8 mouse cellular contexts compared by ENCODE assay signal in genomic region chr6:117879408-117880115, GRCm38 (mm10). TPM values are rescaled to one million over a fixed set of nuclear protein-coding genes. Genes with fewer than 3 reads are reported as not detected.
DNase-seq lines count a peak whose midpoint lies in the region; ATAC-seq lines count a peak whose summit lies in the region.

No protein-coding gene starts in this region.

- H3K4me2 ChIP-seq in heart, embryonic 14.5 days (ENCODE audit: low read length): peak overlapping the region; percentile 72
- peak overlapping the region; percentile 85 for H3K4me2 ChIP-seq in liver, embryonic 13.5 days
- peak overlapping the region; percentile 66 for H3K4me2 ChIP-seq in stomach, embryonic 16.5 days (ENCODE audit: low read depth, low read length)

- DNase-seq in c-Kit-negative CD71-positive TER-119-positive erythroid progenitor cells, embryonic 14.5 days (ENCODE audit: low read depth, low spot score): peak; percentile 99
- peak; percentile 93 for DNase-seq in fibroblast of lung, adult 2 months (ENCODE audit: low read depth)
- peak; percentile 99 for DNase-seq in kidney, postnatal 14 days
- peak; percentile 98 for DNase-seq in liver, embryonic 13.5 days
- peak; percentile 100 for DNase-seq in neural tube, embryonic 10.5 days (ENCODE audit: extremely low spot score, low spot score)

- H3K27me3 ChIP-seq in heart, embryonic 14.5 days (ENCODE audit: control insufficient read depth, insufficient read depth, low read length): no peaks in the 10 kb centered on the region
- no peaks in the 10 kb centered on the region for H3K27me3 ChIP-seq in liver, embryonic 13.5 days
- H3K27me3 ChIP-seq in stomach, embryonic 16.5 days (ENCODE audit: control insufficient read depth, insufficient read depth, low read length): no peaks in the 10 kb centered on the region

- ATAC-seq in CD4-positive, CD25-positive, alpha-beta regulatory T cell, adult 4 months: peak; percentile 74
- ATAC-seq in heart, embryonic 14.5 days (ENCODE audit: insufficient number of reproducible peaks, insufficient read depth, low FRiP score, low read depth): peak; percentile 94
- ATAC-seq in liver, embryonic 13.5 days (ENCODE audit: low read depth): peak; percentile 89
- ATAC-seq in stomach, embryonic 16.5 days (ENCODE audit: insufficient read depth, low FRiP score): peak; percentile 94

- H3K27ac ChIP-seq in heart, embryonic 14.5 days (replicated peaks in 1 of 2; ENCODE audit: control insufficient read depth in 1 of 2, insufficient read depth in 1 of 2, low read depth in 2 of 2, low read length in 2 of 2): peak overlapping the region; percentile 97 to 99
- peak overlapping the region; percentile 100 for H3K27ac ChIP-seq in liver, embryonic 13.5 days
- peak overlapping the region; percentile 100 for H3K27ac ChIP-seq in stomach, embryonic 16.5 days (ENCODE audit: low read length)

- peak overlapping the region; percentile 45 to 66 for H3K4me3 ChIP-seq in heart, embryonic 14.5 days (ENCODE audit: control insufficient read depth in 1 of 2, insufficient read depth in 1 of 2, low read depth in 1 of 2, low read length in 2 of 2)
- H3K4me3 ChIP-seq in liver, embryonic 13.5 days (replicated peaks): peak overlapping the region; percentile 61
- H3K4me3 ChIP-seq in stomach, embryonic 16.5 days (replicated peaks; ENCODE audit: low read length): peak overlapping the region; percentile 64

- H3K9ac ChIP-seq in heart, embryonic 14.5 days (ENCODE audit: low read length): peak overlapping the region; percentile 79
- peak overlapping the region; percentile 79 for H3K9ac ChIP-seq in liver, embryonic 13.5 days
- peak overlapping the region; percentile 89 for H3K9ac ChIP-seq in stomach, embryonic 16.5 days (ENCODE audit: low read length)

- no peaks in the 10 kb centered on the region for H3K36me3 ChIP-seq in heart, embryonic 14.5 days (ENCODE audit: control insufficient read depth, insufficient read depth, low read length)
- no peaks in the 10 kb centered on the region for H3K36me3 ChIP-seq in liver, embryonic 13.5 days
- H3K36me3 ChIP-seq in stomach, embryonic 16.5 days (ENCODE audit: control insufficient read depth, insufficient read depth, low read length): no peaks in the 10 kb centered on the region

- peaks cover 0 to 5% of the 10 kb centered on the region in 2 experiments; a peak in 3 of 4 replicates for H3K4me1 ChIP-seq in heart, embryonic 14.5 days (ENCODE audit: control insufficient read depth in 2 of 2, insufficient read depth in 2 of 2, low read length in 2 of 2)
- peaks cover 46% of the 10 kb centered on the region for H3K4me1 ChIP-seq in liver, embryonic 13.5 days (replicated peaks)
- H3K4me1 ChIP-seq in stomach, embryonic 16.5 days (ENCODE audit: control insufficient read depth, insufficient read depth, low read length): peaks cover 9% of the 10 kb centered on the region; the same call in 1 of the 2 replicates

- H3K9me3 ChIP-seq in heart, embryonic 14.5 days (ENCODE audit: control insufficient read depth, low read length): no peaks in the 10 kb centered on the region
- H3K9me3 ChIP-seq in liver, embryonic 13.5 days (replicated peaks): no peaks in the 10 kb centered on the region
- no peaks in the 10 kb centered on the region for H3K9me3 ChIP-seq in stomach, embryonic 16.5 days (replicated peaks; ENCODE audit: control insufficient read depth, low read length)

- WGBS in heart, embryonic 14.5 days: under 1% methylated on average over 67 of the region's 67 CpGs
- WGBS in liver, embryonic 13.5 days (ENCODE audit: insufficient replicate concordance): under 1% methylated on average over 67 of the region's 67 CpGs
- under 1% methylated on average over 67 of the region's 67 CpGs for WGBS in stomach, embryonic 16.5 days

RNA-seq across cellular contexts. Expression of gene Zfp239, which starts 17.7 kb away (rescaled TPM):
- 1 to 10 TPM; 2.4 to 3.3 TPM for polyA plus RNA-seq in CD4-positive, CD25-positive, alpha-beta regulatory T cell, adult 4 months (2017; shearing (Covaris generic))
- polyA plus RNA-seq in heart, embryonic 14.5 days (2014; fragmentation: Nextera tagmentation; extraction: Ambion mirVana): 0.96 and 1.7 TPM in 2 replicates
- 3.0 and 4.1 TPM in 2 replicates for polyA plus RNA-seq in liver, embryonic 13.5 days (2015; fragmentation: Nextera tagmentation; extraction: Ambion mirVana)
- 4.8 and 6.0 TPM in 2 replicates for polyA plus RNA-seq in stomach, embryonic 16.5 days (2015; fragmentation: Nextera tagmentation; extraction: Ambion mirVana)

RNA-seq across cellular contexts. Expression of gene Hnrnpf, which starts 20.6 kb away (rescaled TPM):
- polyA plus RNA-seq in CD4-positive, CD25-positive, alpha-beta regulatory T cell, adult 4 months (2017; shearing (Covaris generic)): 1,000 to 10,000 TPM; 1,072 to 1,239 TPM
- polyA plus RNA-seq in heart, embryonic 14.5 days (2014; fragmentation: Nextera tagmentation; extraction: Ambion mirVana): 457 and 471 TPM in 2 replicates
- 594 and 691 TPM in 2 replicates for polyA plus RNA-seq in liver, embryonic 13.5 days (2015; fragmentation: Nextera tagmentation; extraction: Ambion mirVana)
- polyA plus RNA-seq in stomach, embryonic 16.5 days (2015; fragmentation: Nextera tagmentation; extraction: Ambion mirVana): 688 and 741 TPM in 2 replicates

RNA-seq across cellular contexts. Expression of gene Zfp637, which starts 38.6 kb away (rescaled TPM):
- polyA plus RNA-seq in CD4-positive, CD25-positive, alpha-beta regulatory T cell, adult 4 months (2017; shearing (Covaris generic)): 10 to 100 TPM; 34.4 to 40.9 TPM
- polyA plus RNA-seq in heart, embryonic 14.5 days (2014; fragmentation: Nextera tagmentation; extraction: Ambion mirVana): 75.1 and 81.3 TPM in 2 replicates
- 38.8 and 39.8 TPM in 2 replicates for polyA plus RNA-seq in liver, embryonic 13.5 days (2015; fragmentation: Nextera tagmentation; extraction: Ambion mirVana)
- polyA plus RNA-seq in stomach, embryonic 16.5 days (2015; fragmentation: Nextera tagmentation; extraction: Ambion mirVana): 86.2 and 92.3 TPM in 2 replicates

RNA-seq across cellular contexts. Expression of gene Fxyd4, which starts 57.9 kb away (rescaled TPM):
- polyA plus RNA-seq in CD4-positive, CD25-positive, alpha-beta regulatory T cell, adult 4 months (2017; shearing (Covaris generic)): 10 to 100 TPM in 1 of 2 experiments, 1 to 10 TPM in 1; 7.6 to 14.3 TPM
- 0.73 and 2.5 TPM in 2 replicates for polyA plus RNA-seq in heart, embryonic 14.5 days (2014; fragmentation: Nextera tagmentation; extraction: Ambion mirVana)
- polyA plus RNA-seq in liver, embryonic 13.5 days (2015; fragmentation: Nextera tagmentation; extraction: Ambion mirVana): 0.37 and 0.38 TPM in 2 replicates
- 2.4 and 4.2 TPM in 2 replicates for polyA plus RNA-seq in stomach, embryonic 16.5 days (2015; fragmentation: Nextera tagmentation; extraction: Ambion mirVana)

Comparison
In these comparisons a context has a peak if more than half of its experiments do, and no peak if none do; other contexts are left out.
1. Peak in every context shown above with its lines: DNase-seq, ATAC-seq, H3K4me3 ChIP-seq and H3K27ac ChIP-seq.